Mouse (Mus musculus): ENCODE data around the gene Dad1.

DNA sequence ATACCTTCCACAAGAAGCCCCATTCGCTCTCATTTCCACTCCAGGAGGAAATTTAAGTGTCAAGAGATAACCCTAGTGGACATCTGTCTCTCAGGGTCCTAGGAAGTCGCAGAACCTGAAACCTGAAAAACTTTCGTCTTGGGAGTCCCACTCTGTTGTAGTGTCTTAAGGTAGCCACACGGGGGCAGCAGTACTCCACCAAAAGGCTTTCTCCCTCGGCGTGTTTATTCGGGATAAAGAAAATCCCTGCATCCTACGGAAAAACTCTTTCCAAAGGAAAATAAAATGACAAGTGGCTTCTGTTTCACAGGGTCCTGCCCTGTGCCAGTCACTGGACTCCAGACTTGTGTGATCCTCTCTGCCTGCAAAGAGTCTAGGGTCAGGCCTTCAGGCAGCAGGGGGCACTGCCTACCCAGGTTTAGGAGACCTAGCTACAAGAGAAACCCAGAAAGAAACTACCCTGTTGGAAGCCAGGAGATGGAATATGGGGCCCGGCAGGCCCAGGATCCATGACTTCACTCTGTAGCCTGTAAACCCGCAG lies 25.9 kb downstream of the Dad1 start:
- TF ChIP-seq CTCF (conservative IDR thresholded peaks at IDR 0.05; ENCODE audit: low read length) (peak; percentile 79), POU5F1 (IDR thresholded peaks at IDR 0.05; ENCODE audit: borderline replicate concordance, low read length) (no peak)
